Mouse (Mus musculus) ES-E14 (cell line): Measurements from ENCODE around the gene Eda2r.

Experiments used
- CHD2 ChIP-seq: IDR thresholded peaks from 2 replicates; pipeline ENCODE4 v1.6.1; 2014; ENCODE audit warnings: mild to moderate bottlenecking, low read depth, low read length, inconsistent platforms
- HCFC1 ChIP-seq: IDR thresholded peaks from 2 replicates; pipeline ENCODE4 v1.6.1; 2012; ENCODE audit warnings: low read length, inconsistent platforms, borderline replicate concordance; ENCODE audit not compliant: insufficient read depth
- MAFK ChIP-seq: IDR thresholded peaks from 2 replicates; pipeline ENCODE4 v1.6.1; 2014; ENCODE audit warnings: mild to moderate bottlenecking, low read depth, low read length, inconsistent platforms; ENCODE audit not compliant: insufficient read depth

DNA sequence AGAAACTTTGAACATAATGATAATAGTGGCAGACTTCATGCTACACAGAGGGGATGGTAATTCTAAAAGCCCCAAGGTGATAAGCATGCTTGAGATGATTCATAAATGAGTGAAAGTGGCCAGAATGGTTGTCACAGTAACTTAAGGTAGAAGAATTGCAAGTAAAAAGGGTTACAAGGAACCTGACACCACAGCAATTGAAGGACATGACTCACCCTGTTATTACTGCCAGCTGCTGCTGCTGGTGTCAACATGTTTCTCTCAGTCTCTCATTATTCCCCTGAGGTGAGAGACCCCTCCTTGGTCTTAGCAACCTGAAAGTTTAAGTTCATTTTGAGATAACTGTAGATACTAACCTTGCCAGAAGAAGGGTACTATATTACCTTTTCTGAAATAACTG, 49.1 kb downstream of the Eda2r start:
- TF ChIP-seq CHD2 (no peak), HCFC1 (no peak), MAFK (no peak)
